ENCODE assay signal across 9 mouse cellular contexts in the genomic region with DNA sequence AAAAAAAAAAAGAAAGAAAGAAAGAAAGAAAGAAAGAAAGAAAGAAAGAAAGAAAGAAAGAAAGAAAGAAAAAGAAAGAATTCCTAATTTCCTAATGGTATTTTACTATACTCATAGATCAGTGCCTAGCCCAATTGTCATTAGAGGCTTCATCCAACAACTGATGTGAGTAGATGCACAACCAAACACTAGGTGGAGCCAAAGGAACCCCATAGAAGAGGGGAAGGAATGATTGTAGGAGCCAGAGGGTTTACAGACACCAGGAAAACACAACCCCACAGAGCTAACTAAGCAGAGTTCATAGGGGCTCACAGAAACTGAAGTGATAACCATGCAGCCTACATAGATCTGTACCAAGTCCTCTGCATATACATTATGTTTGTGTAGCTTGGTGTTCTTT. TPM values are rescaled to one million over a fixed set of nuclear protein-coding genes. Genes with fewer than 3 reads are reported as not detected.
DNase-seq lines count a peak whose midpoint lies in the region.
"Had no signal": no experiment of that assay in that cellular context is flagged by ENCODE, and none has a peak within 500 bp of the region (broad histone marks: within the 10 kb centered on the region; RNA-seq: fewer than 3 reads in every experiment).

No protein-coding gene starts in this region.

- peak; percentile 3 for DNase-seq in gastrocnemius, postnatal 10 days
- no peak for DNase-seq in gastrocnemius, postnatal 14 days
- DNase-seq in lung, postnatal 10 days: peak; percentile 2
- no peak for DNase-seq in lung, postnatal 4 days
- DNase-seq in ZHBTc4 (ENCODE audit: low read depth, low spot score): peak; percentile 69
- peak; percentile 41 for DNase-seq in retina, embryonic 14.5 days (ENCODE audit: low spot score)
- DNase-seq in urinary bladder, adult 2 months (ENCODE audit: low spot score): no peak
- DNase-seq in heart, adult 8-10 months (ENCODE audit: low spot score): no peak

- intact Hi-C loops in gastrocnemius, postnatal 14 days (cut with DNase I; ENCODE audit: low total_unique reads): no loop called here

RNA-seq across cellular contexts. Expression of a gene that starts 2.5 kb away (rescaled TPM):
- not detected for total RNA-seq in gastrocnemius, postnatal 10 days (2021)
- not detected for total RNA-seq in gastrocnemius, postnatal 14 days (2021)
- polyA plus RNA-seq in urinary bladder, adult 2 months (2012; rRNA removed): not detected in 2 replicates
- not detected for total RNA-seq in heart, adult 8-10 months (2022)
- total RNA-seq: left cerebral cortex, postnatal 25 days had no signal

Comparison
In these comparisons a context has a peak if more than half of its experiments do, and no peak if none do; other contexts are left out.
1. DNase-seq: peak in gastrocnemius, postnatal 10 days (single experiment), lung, postnatal 10 days (single experiment), ZHBTc4 (single experiment) and retina, embryonic 14.5 days (single experiment); none in gastrocnemius, postnatal 14 days (single experiment), lung, postnatal 4 days (0 of 2), urinary bladder, adult 2 months (single experiment) and heart, adult 8-10 months (single experiment).